Mouse (Mus musculus): ENCODE measurements around the gene Kcnj1. TPM values are rescaled to one million over a fixed set of nuclear protein-coding genes. Genes with fewer than 3 reads are reported as not detected.

Kcnj1 gene
- polyA plus RNA-seq, 1 experiment from 2014 or later = not detected

- WGBS = 41% methylated on average over 11 of the region's 11 CpGs
- Histone ChIP-seq H3K4me3 (no peak overlapping the region), H3K9ac (no peak overlapping the region), H3K27ac (no peak overlapping the region), H3K36me3 (no peaks in the 10 kb centered on the region), H3K4me2 (replicated peaks) (no peak overlapping the region), H3K9me3 (no peaks in the 10 kb centered on the region), H3K27me3 (replicated peaks) (peaks cover 18% of the 10 kb centered on the region), H3K4me1 (peaks cover 14% of the 10 kb centered on the region)
- ATAC-seq (ENCODE audit: low FRiP score, low read depth) = peak; percentile 52; the same call in 1 of the 2 replicates
Observed at GRCm38 (mm10) chr9:32405191-32405925, 33.1 kb downstream of the Kcnj1 start.

DNA sequence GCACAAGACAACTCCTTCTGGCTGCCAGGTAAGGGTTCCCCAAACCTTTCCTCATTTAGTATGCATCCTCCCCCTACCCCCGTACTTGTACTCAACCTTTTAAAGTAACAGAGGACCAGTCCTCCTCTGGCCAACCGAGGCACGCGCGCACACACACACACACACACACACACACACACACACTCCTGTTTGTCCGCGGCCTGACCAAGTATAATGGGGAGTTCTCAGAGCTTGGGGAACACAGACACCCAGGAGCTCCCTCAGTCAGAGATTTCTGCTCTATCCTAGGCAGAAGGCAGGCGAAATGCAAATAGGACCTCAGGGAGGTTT lies 36.4 kb downstream of the Kcnj1 start:
- Histone ChIP-seq H3K4me2 (replicated peaks) (peak overlapping the region; percentile 97), H3K27ac (no peak overlapping the region), H3K27me3 (replicated peaks) (peaks cover 18% of the 10 kb centered on the region), H3K9ac (peak overlapping the region; percentile 70), H3K4me3 (peak overlapping the region; percentile 48), H3K4me1 (peaks cover 14% of the 10 kb centered on the region), H3K9me3 (no peaks in the 10 kb centered on the region), H3K36me3 (no peaks in the 10 kb centered on the region)
- WGBS = 8% methylated on average over 8 of the region's 8 CpGs
- ATAC-seq (ENCODE audit: low FRiP score, low read depth) = peak; percentile 17; the same call in 1 of the 2 replicates

DNA sequence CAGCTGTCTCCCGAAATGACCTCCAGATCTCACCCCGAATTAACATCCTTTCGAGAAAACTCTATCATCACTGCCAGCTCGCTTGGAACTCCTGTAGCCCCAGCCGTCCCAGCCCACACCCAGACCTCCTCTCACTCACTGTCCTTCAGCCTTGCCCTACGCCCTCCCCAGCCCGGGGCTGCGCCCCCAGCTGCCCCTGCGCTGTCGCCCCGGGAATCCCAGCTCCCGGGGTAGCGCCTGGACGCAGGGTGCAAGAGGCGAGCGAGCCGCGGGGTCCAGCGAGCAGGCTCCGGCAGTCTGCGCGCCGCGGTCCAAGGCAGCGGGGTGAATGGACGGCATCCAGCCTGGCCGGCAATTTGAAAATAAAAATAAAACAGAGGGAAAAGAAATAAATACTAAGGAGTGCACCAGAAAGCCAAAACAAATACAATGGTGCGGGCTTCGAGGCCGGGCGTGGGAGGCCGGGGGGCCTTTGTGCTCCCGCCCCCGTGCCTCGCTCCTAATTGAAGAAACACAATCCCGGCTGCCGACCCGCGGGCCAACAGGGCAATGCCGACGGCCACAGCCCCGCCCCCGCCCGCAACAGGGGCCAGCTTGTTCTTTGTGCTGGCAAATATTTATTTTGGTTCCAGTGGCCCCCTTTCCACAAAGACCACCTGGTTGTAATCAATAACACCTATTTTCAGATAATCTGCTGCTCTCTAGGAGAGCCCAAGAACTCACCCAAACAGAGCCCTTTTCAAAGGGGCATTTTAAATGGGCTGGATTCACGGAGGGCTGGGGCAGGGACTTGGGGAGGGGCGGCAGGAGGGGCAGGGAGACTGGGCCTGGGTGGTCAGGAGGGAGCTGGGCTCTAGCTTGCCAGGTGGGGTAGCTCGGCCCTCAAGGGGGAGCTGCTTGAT lies 37.0 kb downstream of the Kcnj1 start:
- Histone ChIP-seq H3K36me3 (no peaks in the 10 kb centered on the region), H3K4me1 (peaks cover 14% of the 10 kb centered on the region), H3K27me3 (replicated peaks) (peaks cover 18% of the 10 kb centered on the region), H3K27ac (no peak overlapping the region), H3K4me3 (peak overlapping the region; percentile 48), H3K4me2 (replicated peaks) (peak overlapping the region; percentile 97), H3K9ac (peak overlapping the region; percentile 70), H3K9me3 (no peaks in the 10 kb centered on the region)
- under 1% methylated on average over 47 of the region's 47 CpGs for WGBS
- ATAC-seq (ENCODE audit: low FRiP score, low read depth) = peak; percentile 52

- Histone ChIP-seq H3K4me1 (peaks cover 14% of the 10 kb centered on the region), H3K27me3 (replicated peaks) (peaks cover 18% of the 10 kb centered on the region), H3K4me2 (replicated peaks) (no peak overlapping the region), H3K9ac (no peak overlapping the region), H3K36me3 (no peaks in the 10 kb centered on the region), H3K27ac (no peak overlapping the region), H3K4me3 (no peak overlapping the region), H3K9me3 (no peaks in the 10 kb centered on the region)
- no peak for ATAC-seq (ENCODE audit: low FRiP score, low read depth)
- 96% methylated on average over 5 of the region's 5 CpGs for WGBS
Observed at GRCm38 (mm10) chr9:32410671-32411070, 38.4 kb downstream of the Kcnj1 start.

DNA sequence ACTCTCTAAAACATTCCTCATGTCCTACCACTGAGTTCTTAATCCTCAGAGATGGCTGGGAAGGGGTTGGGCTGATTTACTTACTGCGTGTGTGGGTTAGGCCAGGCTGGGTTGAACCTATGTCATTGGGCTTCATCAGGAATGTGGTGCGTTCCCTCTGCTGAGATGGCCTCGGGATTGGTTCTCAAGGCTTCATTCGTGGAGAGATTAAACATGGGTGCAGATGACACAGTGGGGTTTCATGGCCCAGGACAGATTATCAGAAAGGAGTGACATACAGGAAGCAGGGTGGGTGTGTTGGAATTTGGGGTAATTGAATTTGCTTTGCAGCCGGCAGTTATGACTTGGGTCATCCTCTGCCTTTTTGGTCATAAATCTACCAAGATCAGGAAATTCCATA lies 39.2 kb downstream of the Kcnj1 start:
- 89% methylated on average over 5 of the region's 5 CpGs for WGBS
- peaks cover 14% of the 10 kb centered on the region for H3K4me1 ChIP-seq
- H3K27me3 ChIP-seq (replicated peaks) = peaks cover 15% of the 10 kb centered on the region
- no peak overlapping the region for H3K4me2 ChIP-seq (replicated peaks)
- no peak for ATAC-seq (ENCODE audit: low FRiP score, low read depth)
- no peaks in the 10 kb centered on the region for H3K9me3 ChIP-seq
- H3K9ac ChIP-seq = no peak overlapping the region
- no peak overlapping the region for H3K27ac ChIP-seq
- no peak overlapping the region for H3K4me3 ChIP-seq
- no peaks in the 10 kb centered on the region for H3K36me3 ChIP-seq

GRCm38 (mm10) chr9:32412836-32413580 lies 40.7 kb downstream of the Kcnj1 start:
- Histone ChIP-seq H3K27ac (no peak overlapping the region), H3K4me2 (replicated peaks) (no peak overlapping the region), H3K4me3 (no peak overlapping the region), H3K36me3 (no peaks in the 10 kb centered on the region), H3K9ac (no peak overlapping the region), H3K27me3 (replicated peaks) (peaks cover 8% of the 10 kb centered on the region), H3K4me1 (peaks cover 14% of the 10 kb centered on the region), H3K9me3 (no peaks in the 10 kb centered on the region)
- 75% methylated on average over 10 of the region's 10 CpGs for WGBS
- no peak for ATAC-seq (ENCODE audit: low FRiP score, low read depth)

DNA sequence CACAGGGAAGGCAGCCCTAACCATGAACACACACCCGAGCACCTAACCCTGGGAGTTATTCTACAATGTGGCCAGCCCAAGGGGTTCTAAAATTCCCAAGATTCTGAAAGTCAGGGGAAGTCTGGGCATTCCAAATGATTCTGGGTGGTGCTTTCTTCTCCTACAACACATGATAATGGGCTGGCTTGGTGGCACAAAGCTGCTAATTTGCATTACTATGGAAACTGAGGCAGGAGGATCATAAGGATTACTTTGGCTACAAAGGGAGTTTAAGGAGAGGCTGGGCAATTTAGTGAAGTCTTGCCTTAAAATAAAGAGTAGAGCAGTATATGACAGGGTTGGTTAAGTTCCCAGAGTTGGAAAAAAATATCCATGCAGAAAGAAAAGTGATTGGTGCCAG lies 42.7 kb downstream of the Kcnj1 start:
- Histone ChIP-seq H3K36me3 (no peaks in the 10 kb centered on the region), H3K9me3 (no peaks in the 10 kb centered on the region), H3K27ac (no peak overlapping the region), H3K9ac (no peak overlapping the region), H3K4me2 (replicated peaks) (no peak overlapping the region), H3K27me3 (replicated peaks) (no peaks in the 10 kb centered on the region; the same call in 1 of the 2 replicates), H3K4me3 (no peak overlapping the region), H3K4me1 (no peaks in the 10 kb centered on the region)
- no peak for ATAC-seq (ENCODE audit: low FRiP score, low read depth)
- WGBS = 43% methylated on average over 1 of the region's 1 CpGs

DNA sequence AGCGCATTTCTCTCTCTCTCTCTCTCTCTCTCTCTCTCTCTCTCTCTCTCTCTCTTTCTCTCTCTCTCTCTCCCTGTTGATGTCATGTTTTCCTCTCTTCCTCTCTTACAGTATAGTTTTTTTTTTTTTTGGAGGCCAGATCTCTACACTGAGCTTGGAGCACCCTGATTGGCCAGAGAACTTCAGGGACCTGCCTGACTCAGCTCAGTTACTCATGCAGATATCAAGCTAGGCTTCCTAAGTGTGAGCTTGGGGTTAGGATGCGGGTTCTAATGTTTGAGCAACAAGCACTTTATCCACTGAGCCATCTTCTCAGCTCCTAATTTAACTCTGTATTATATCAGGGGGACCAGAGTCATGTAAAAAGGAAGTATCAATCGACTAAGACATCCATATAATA lies 43.7 kb downstream of the Kcnj1 start:
- no peak overlapping the region for H3K4me3 ChIP-seq
- no peak overlapping the region for H3K9ac ChIP-seq
- no peaks in the 10 kb centered on the region for H3K4me1 ChIP-seq
- H3K27me3 ChIP-seq (replicated peaks) = no peaks in the 10 kb centered on the region; the same call in 1 of the 2 replicates
- H3K36me3 ChIP-seq = no peaks in the 10 kb centered on the region
- ATAC-seq (ENCODE audit: low FRiP score, low read depth) = no peak
- no peak overlapping the region for H3K4me2 ChIP-seq (replicated peaks)
- 92% methylated on average over 3 of the region's 3 CpGs for WGBS
- H3K9me3 ChIP-seq = no peaks in the 10 kb centered on the region
- no peak overlapping the region for H3K27ac ChIP-seq

- H3K4me2 ChIP-seq (replicated peaks) = no peak overlapping the region
- no peak overlapping the region for H3K27ac ChIP-seq
- no peak for ATAC-seq (ENCODE audit: low FRiP score, low read depth)
- H3K9me3 ChIP-seq = no peaks in the 10 kb centered on the region
- no peaks in the 10 kb centered on the region for H3K36me3 ChIP-seq
- H3K27me3 ChIP-seq (replicated peaks) = no peaks in the 10 kb centered on the region
- 53% methylated on average over 8 of the region's 8 CpGs for WGBS
- no peak overlapping the region for H3K4me3 ChIP-seq
- no peak overlapping the region for H3K9ac ChIP-seq
- H3K4me1 ChIP-seq = no peaks in the 10 kb centered on the region
Observed at GRCm38 (mm10) chr9:32417466-32418116, 45.3 kb downstream of the Kcnj1 start.

DNA sequence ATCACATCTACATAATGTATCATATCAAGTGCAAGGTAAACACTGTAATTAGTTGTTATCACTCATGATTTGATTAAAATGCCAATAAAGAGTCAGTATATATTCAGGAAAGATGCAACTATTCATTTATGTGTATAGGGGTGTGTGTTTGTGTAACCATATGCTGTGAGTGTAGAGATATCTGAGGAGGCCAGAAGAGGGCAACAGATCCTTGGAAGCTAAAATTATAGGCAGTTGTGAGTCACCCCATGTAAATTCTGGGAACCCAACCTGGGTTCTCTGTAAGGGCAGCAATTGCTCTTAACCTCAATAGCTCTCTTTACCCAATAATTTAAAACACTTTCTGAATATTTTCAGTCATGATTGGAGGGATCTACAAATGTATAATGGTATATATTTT lies 48.4 kb downstream of the Kcnj1 start:
- Histone ChIP-seq H3K27me3 (replicated peaks) (no peaks in the 10 kb centered on the region), H3K36me3 (no peaks in the 10 kb centered on the region), H3K27ac (no peak overlapping the region), H3K9ac (no peak overlapping the region), H3K4me2 (replicated peaks) (no peak overlapping the region), H3K4me1 (no peaks in the 10 kb centered on the region), H3K4me3 (no peak overlapping the region), H3K9me3 (no peaks in the 10 kb centered on the region)
- ATAC-seq (ENCODE audit: low FRiP score, low read depth) = no peak

GRCm38 (mm10) chr9:32425321-32425720 lies 53.0 kb downstream of the Kcnj1 start:
- no peak overlapping the region for H3K9ac ChIP-seq
- no peaks in the 10 kb centered on the region for H3K27me3 ChIP-seq (replicated peaks)
- H3K4me3 ChIP-seq = no peak overlapping the region
- H3K4me2 ChIP-seq (replicated peaks) = no peak overlapping the region
- no peaks in the 10 kb centered on the region for H3K9me3 ChIP-seq
- H3K36me3 ChIP-seq = no peaks in the 10 kb centered on the region
- no peak for ATAC-seq (ENCODE audit: low FRiP score, low read depth)
- H3K4me1 ChIP-seq = no peaks in the 10 kb centered on the region
- 84% methylated on average over 7 of the region's 7 CpGs for WGBS
- H3K27ac ChIP-seq = no peak overlapping the region

- no peaks in the 10 kb centered on the region for H3K4me1 ChIP-seq
Observed at GRCm38 (mm10) chr9:32431061-32431460, 58.8 kb downstream of the Kcnj1 start.

More at GRCm38 (mm10) chr9:32431061-32431460, 58.8 kb downstream of the Kcnj1 start:
- WGBS = 80% methylated on average over 3 of the region's 3 CpGs
- no peak overlapping the region for H3K4me2 ChIP-seq (replicated peaks)
- ATAC-seq (ENCODE audit: low FRiP score, low read depth) = no peak
- H3K27me3 ChIP-seq (replicated peaks) = no peaks in the 10 kb centered on the region
- no peak overlapping the region for H3K4me3 ChIP-seq
- no peaks in the 10 kb centered on the region for H3K9me3 ChIP-seq
- no peaks in the 10 kb centered on the region for H3K36me3 ChIP-seq
- H3K27ac ChIP-seq = no peak overlapping the region
- H3K9ac ChIP-seq = no peak overlapping the region

Measured in neural tube, embryonic 12.5 days (tissue).